Mouse (Mus musculus): ENCODE measurements at regions not wholly inside any gene's neighbourhood (a gene's known extent, or its start where the extent isn't known, plus 50 kb on each side); places are given as distances from the start of the nearest gene placed in this dataset.

GRCm38 (mm10) chr17:76205082-76205481 lies 653.3 kb upstream of the Fam98a start:
- intact Hi-C loops (cut with DNase I), result no loop called here
- DNase-seq, result no peak

GRCm38 (mm10) chr17:76184813-76185212 lies 633.1 kb upstream of the Fam98a start:
- intact Hi-C loops (cut with DNase I), result no loop called here
- DNase-seq, result no peak

- intact Hi-C loops (cut with DNase I), result no loop called here
- DNase-seq, result no peak
These were observed 585.1 kb upstream of the Fam98a start for GRCm38 (mm10) chr17:76136660-76137495.

- DNase-seq, result no peak
- intact Hi-C loops (cut with DNase I), result no loop called here
These were observed 582.3 kb upstream of the Fam98a start for GRCm38 (mm10) chr17:76134030-76134429.

- no peak for DNase-seq
- intact Hi-C loops (cut with DNase I), result no loop called here
These were observed 573.5 kb upstream of the Fam98a start for GRCm38 (mm10) chr17:76125260-76125659.

GRCm38 (mm10) chr17:76111315-76112195 lies 559.8 kb upstream of the Fam98a start:
- DNase-seq, result no peak
- intact Hi-C loops (cut with DNase I), result no loop called here

- DNase-seq, result no peak
- intact Hi-C loops (cut with DNase I), result no loop called here
These were observed 559.1 kb upstream of the Fam98a start for GRCm38 (mm10) chr17:76110856-76111255.

GRCm38 (mm10) chr17:76083536-76083935 lies 531.8 kb upstream of the Fam98a start:
- intact Hi-C loops (cut with DNase I), result no loop called here

GRCm38 (mm10) chr17:76081780-76082179 lies 530.0 kb upstream of the Fam98a start:
- intact Hi-C loops (cut with DNase I), result no loop called here

More at GRCm38 (mm10) chr17:76083536-76083935, 531.8 kb upstream of the Fam98a start:
- DNase-seq, result no peak

GRCm38 (mm10) chr17:76046438-76046837 lies 494.7 kb upstream of the Fam98a start:
- no peak for DNase-seq
- intact Hi-C loops (cut with DNase I), result no loop called here

More at GRCm38 (mm10) chr17:76081780-76082179, 530.0 kb upstream of the Fam98a start:
- no peak for DNase-seq

- intact Hi-C loops (cut with DNase I), result no loop called here
- DNase-seq, result no peak
These were observed 481.0 kb upstream of the Fam98a start for GRCm38 (mm10) chr17:76032710-76033109.

GRCm38 (mm10) chr17:76008011-76008410 lies 456.3 kb upstream of the Fam98a start:
- intact Hi-C loops (cut with DNase I), result no loop called here
- no peak for DNase-seq

- intact Hi-C loops (cut with DNase I), result no loop called here
These were observed 451.1 kb upstream of the Fam98a start for GRCm38 (mm10) chr17:76002836-76003235.

GRCm38 (mm10) chr17:75961371-75961770 lies 409.6 kb upstream of the Fam98a start:
- intact Hi-C loops (cut with DNase I), result no loop called here
- no peak for DNase-seq

More at GRCm38 (mm10) chr17:76002836-76003235, 451.1 kb upstream of the Fam98a start:
- no peak for DNase-seq

GRCm38 (mm10) chr17:75936686-75937380 lies 385.1 kb upstream of the Fam98a start:
- DNase-seq, result no peak
- intact Hi-C loops (cut with DNase I), result no loop called here

- intact Hi-C loops (cut with DNase I), result no loop called here
- DNase-seq, result peak; percentile 6 to 43
These were observed 379.3 kb upstream of the Fam98a start for GRCm38 (mm10) chr17:75931022-75931421.

GRCm38 (mm10) chr17:75920240-75920639 lies 368.5 kb upstream of the Fam98a start:
- intact Hi-C loops (cut with DNase I), result no loop called here
- DNase-seq, result no peak

GRCm38 (mm10) chr17:75917020-75917419 lies 365.3 kb upstream of the Fam98a start:
- intact Hi-C loops (cut with DNase I), result no loop called here
- no peak for DNase-seq

- intact Hi-C loops (cut with DNase I), result no loop called here
- DNase-seq, result no peak
These were observed 364.8 kb upstream of the Fam98a start for GRCm38 (mm10) chr17:75916590-75916989.

GRCm38 (mm10) chr17:75915256-75915655 lies 363.5 kb upstream of the Fam98a start:
- no peak for DNase-seq
- intact Hi-C loops (cut with DNase I), result no loop called here

GRCm38 (mm10) chr17:75907085-75907484 lies 355.3 kb upstream of the Fam98a start:
- no peak for DNase-seq

More at GRCm38 (mm10) chr17:75907085-75907484, 355.3 kb upstream of the Fam98a start:
- intact Hi-C loops (cut with DNase I), result no loop called here

All from heart, postnatal 10 days (tissue).